In the genomic region with DNA sequence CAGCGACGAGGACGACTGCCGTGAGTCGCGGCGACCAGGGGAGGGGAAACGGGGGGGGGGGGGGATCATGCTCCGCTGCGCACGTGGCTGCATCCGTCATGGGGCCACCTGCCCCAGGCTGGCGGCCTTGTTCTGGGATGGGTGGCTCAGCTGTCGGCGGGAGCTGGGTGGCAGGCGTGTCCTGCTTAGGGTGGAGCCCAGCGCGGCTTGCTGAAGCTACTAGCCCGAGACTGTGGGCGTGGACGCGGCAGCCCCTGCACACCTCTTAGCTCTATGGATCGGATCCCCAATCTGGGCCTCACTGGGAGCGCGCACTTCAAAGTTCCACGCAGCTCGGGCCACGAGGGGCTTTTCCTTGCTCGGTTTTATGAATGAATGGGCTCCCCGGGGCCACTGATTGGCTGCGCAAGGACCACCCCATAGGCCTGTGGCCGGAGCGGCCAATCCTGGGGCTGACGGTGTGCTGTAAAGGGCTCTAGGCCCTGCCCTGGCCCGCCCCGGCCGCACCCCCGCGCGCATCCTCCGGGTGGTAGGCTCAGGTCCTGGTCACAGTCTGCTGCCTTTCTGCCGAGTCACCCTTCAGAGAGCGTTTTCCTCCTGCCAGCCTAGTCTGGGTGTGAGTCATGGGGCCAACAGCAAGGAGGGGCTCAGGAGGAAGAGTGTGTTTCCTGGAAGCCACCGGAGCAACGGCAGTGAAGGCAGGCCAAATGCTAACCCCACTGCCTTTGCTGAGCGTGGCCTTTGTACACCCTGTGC, we compare ENCODE assay signal across 8 mouse cellular contexts. TPM values are rescaled to one million over a fixed set of nuclear protein-coding genes. Genes with fewer than 3 reads are reported as not detected.
DNase-seq lines count a peak whose midpoint lies in the region; ATAC-seq and TF ChIP-seq lines count a peak whose summit lies in the region.

No protein-coding gene starts in this region.

- H3K4me3 ChIP-seq in cerebellum, adult 2 months (replicated peaks; ENCODE audit: insufficient read depth, low read depth, low read length) = peak overlapping the region; percentile 93
- H3K4me3 ChIP-seq in forebrain, embryonic 16.5 days (replicated peaks; ENCODE audit: low read length) = peak overlapping the region; percentile 82
- H3K4me3 ChIP-seq in hindbrain, embryonic 10.5 days = peak overlapping the region; percentile 86

- peak; percentile 65 for ATAC-seq in forebrain, embryonic 16.5 days

- no peaks in the 10 kb centered on the region for H3K36me3 ChIP-seq in forebrain, embryonic 16.5 days (ENCODE audit: control insufficient read depth, insufficient read depth)
- peaks cover 35% of the 10 kb centered on the region for H3K36me3 ChIP-seq in hindbrain, embryonic 10.5 days

- H3K27me3 ChIP-seq in cerebellum, adult 2 months (ENCODE audit: control insufficient read depth, insufficient read depth, low read length) = no peaks in the 10 kb centered on the region
- no peaks in the 10 kb centered on the region for H3K27me3 ChIP-seq in forebrain, embryonic 16.5 days (replicated peaks; ENCODE audit: control insufficient read depth, insufficient read depth, low read length)
- H3K27me3 ChIP-seq in hindbrain, embryonic 10.5 days (ENCODE audit: insufficient read depth, poor library complexity, severe bottlenecking) = peaks cover 11% of the 10 kb centered on the region

- H3K4me1 ChIP-seq in cerebellum, adult 2 months (ENCODE audit: control insufficient read depth, insufficient read depth, low read length) = peaks cover 19% of the 10 kb centered on the region
- peaks cover 54% of the 10 kb centered on the region for H3K4me1 ChIP-seq in forebrain, embryonic 16.5 days (replicated peaks; ENCODE audit: control insufficient read depth, insufficient read depth, low read length)
- peaks cover 75% of the 10 kb centered on the region for H3K4me1 ChIP-seq in hindbrain, embryonic 10.5 days (replicated peaks)

- H3K9ac ChIP-seq in forebrain, embryonic 16.5 days (replicated peaks; ENCODE audit: low read depth, low read length) = peak overlapping the region; percentile 96

- peak overlapping the region; percentile 95 for H3K4me2 ChIP-seq in forebrain, embryonic 16.5 days (ENCODE audit: low read length)

- no peak for TF ChIP-seq CTCF in cerebellum, adult 2 months (IDR thresholded peaks at IDR 0.05; ENCODE audit: borderline replicate concordance, insufficient read depth, low read depth, low read length)

- DNase-seq in MN1 (ENCODE audit: low spot score) = peak; percentile 90
- DNase-seq in cerebellum, adult 2 months = peak; percentile 77 to 84
- peak; percentile 91 for DNase-seq in hindbrain, embryonic 10.5 days (ENCODE audit: low spot score)
- DNase-seq in layer of hippocampus, postnatal 14 days (ENCODE audit: low spot score in 2 of 2) = peak; percentile 57 to 71
- DNase-seq in lung, postnatal 25 days (ENCODE audit: low spot score) = peak; percentile 74
- DNase-seq in ovary, postnatal 36 days (ENCODE audit: low spot score) = peak; percentile 74
- peak; percentile 79 for DNase-seq in thymus, postnatal 14 days

- no peak for TF ChIP-seq POLR2A in cerebellum, adult 2 months (IDR thresholded peaks at IDR 0.05; ENCODE audit: borderline replicate concordance, insufficient read depth, low read length)

- WGBS in cerebellum, adult 2 months = under 1% methylated on average over 46 of the region's 46 CpGs
- WGBS in forebrain, embryonic 16.5 days = under 1% methylated on average over 46 of the region's 46 CpGs
- under 1% methylated on average over 46 of the region's 46 CpGs for WGBS in hindbrain, embryonic 10.5 days

- H3K27ac ChIP-seq in cerebellum, adult 2 months (ENCODE audit: insufficient read depth, low read length) = no peak overlapping the region
- H3K27ac ChIP-seq in forebrain, embryonic 16.5 days (ENCODE audit: low read length) = peak overlapping the region; percentile 99
- H3K27ac ChIP-seq in hindbrain, embryonic 10.5 days = peak overlapping the region; percentile 95

- H3K9me3 ChIP-seq in forebrain, embryonic 16.5 days (ENCODE audit: control insufficient read depth, low read length) = no peaks in the 10 kb centered on the region
- H3K9me3 ChIP-seq in hindbrain, embryonic 10.5 days = no peaks in the 10 kb centered on the region

RNA-seq across cellular contexts. Expression of gene Lrp8, which starts 1.5 kb away (rescaled TPM):
- 55.4 and 62.4 TPM in 2 replicates for polyA plus RNA-seq in cerebellum, adult 2 months (2012; rRNA removed)
- polyA plus RNA-seq in forebrain, embryonic 16.5 days (2015; fragmentation: Nextera tagmentation; extraction: Ambion mirVana) = 70.4 and 71.8 TPM in 2 replicates
- 10.0 and 13.9 TPM in 2 replicates for polyA plus RNA-seq in hindbrain, embryonic 10.5 days (2016; fragmentation: Nextera tagmentation; extraction: Ambion mirVana)
- 100 to 1,000 TPM; 116 to 132 TPM for total RNA-seq in layer of hippocampus, postnatal 14 days (2021)
